Mouse (Mus musculus) spleen, postnatal 14 days (tissue): Measurements from ENCODE around the gene Crk.

Source experiments
- DNase-seq, 2 experiments: peaks; one replicate each; pipeline ENCODE4 v3.0.0; 2021 to 2022; ENCODE audit warnings: low spot score in 2 of 2

The Crk gene

DNA sequence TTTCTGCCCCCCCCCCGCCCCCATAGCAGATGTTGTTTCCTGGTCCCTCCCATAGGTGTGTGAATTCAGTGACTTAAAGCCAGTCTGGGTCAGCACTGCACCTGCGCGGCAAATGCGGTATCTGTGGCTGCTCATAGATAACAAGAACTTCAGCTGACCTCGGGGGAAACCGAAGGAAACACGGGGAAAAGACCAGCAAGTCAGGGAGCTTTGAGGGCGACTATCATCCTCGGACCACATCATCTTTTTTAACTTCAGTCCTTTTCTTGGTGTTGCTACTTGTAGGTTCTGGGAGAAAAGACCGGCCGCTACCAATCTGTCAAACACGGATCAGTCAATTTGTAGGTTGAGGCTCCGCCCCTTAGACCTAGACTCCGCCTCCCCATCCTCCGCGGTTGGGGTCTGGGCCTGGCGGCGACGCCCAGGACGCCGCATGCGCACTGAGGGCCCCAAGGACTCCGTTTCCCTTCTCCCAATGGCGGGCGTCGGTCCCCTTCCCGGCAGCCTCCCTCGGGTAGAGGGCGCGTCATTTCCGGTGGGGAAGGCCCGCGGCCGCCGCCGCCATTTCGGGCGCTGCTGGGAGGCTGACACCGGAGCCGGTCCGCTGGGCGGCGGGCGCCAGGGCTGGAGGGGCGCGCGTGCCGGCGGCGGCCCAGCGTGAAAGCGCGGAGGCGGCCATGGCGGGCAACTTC lies at the start of gene Crk:
TSS of gene Crk (plus strand) at position 513 of the 692 bp plus-strand sequence.
- peak; percentile 99 for DNase-seq

DNA sequence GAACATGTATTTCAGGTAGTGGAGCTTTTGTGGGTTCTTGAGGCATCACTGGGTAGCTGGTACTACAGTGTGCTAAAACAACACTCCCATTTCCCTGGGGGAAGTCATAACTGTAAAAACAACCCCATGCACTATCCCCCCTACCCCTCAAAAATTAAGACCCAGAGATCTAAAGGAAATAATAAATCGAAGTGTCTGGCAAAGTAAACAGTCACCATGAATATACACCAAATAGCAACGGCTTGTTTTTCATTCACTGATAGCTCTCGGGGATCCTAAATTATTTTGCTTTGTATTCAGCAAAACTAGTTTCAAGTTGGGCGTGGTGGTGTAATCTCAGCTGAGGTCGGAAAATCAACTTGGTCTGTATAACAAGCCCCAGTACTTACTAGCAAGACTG lies 49.0 kb upstream of the Crk start:
- no peak for DNase-seq

DNA sequence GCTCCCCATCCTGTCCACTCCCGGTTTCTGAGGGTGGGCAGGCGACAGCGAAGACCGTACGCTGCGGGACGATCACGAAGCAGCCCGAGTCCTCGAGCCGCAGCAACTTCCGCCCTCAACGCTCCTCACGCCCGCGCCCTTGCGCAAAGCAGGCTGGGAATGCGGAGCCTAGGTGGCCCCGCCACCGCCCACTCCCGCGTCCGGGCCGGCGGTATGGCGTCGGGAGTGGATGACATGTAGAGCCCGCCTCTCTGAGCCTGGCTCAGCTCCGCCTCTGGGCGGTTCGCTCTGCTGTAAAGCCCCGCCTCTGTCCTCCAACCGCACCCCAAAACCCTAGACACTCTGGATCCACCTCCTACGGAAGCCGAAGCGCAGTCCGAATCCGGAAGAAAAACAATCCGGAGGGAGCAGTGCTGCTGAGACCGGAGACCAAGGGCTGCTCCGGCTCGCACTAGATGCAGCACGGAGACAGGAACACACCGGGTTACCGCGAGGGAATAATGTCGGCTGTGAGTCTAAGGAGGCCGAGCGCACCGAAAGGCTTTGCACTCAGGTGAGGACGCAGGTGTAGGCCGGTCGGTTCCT lies 48.3 kb upstream of the Crk start, which contains the start of gene Inpp5k:
TSS of gene Inpp5k (plus strand) at position 344 of the 585 bp plus-strand sequence.
- DNase-seq: peak; percentile 91 to 92

DNA sequence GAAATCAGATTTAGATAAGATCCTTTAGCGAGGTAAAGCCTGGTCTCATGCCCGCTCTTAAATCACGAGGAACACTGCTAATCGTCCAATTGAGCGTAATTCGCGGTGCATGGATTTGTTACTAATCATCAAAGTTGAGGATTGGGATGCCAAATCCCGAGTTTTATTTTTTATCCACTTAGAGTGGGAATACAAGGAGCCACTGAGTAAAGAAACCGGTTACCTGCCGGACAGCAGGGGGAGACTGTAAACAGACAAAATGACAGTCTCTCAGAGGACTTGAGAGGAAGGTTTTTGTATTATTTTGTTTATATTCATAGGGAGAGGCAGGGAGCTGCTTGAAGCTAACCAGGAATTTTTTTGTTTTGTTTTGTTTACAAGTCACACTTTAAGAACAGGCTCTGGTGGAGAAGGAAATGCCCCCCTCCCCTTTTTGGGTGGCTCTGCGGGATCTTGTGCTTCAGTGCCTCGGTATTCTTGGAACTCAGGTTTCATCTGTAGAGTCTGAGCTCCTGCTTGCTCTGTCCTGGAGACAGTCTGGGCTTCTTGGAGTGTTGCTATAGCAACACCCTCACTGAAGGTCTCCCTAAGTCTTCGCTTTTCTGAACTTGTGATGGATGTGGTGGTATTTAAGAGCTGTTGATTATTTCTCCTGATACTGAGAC lies 47.4 kb upstream of the Crk start:
- DNase-seq: no peak

DNA sequence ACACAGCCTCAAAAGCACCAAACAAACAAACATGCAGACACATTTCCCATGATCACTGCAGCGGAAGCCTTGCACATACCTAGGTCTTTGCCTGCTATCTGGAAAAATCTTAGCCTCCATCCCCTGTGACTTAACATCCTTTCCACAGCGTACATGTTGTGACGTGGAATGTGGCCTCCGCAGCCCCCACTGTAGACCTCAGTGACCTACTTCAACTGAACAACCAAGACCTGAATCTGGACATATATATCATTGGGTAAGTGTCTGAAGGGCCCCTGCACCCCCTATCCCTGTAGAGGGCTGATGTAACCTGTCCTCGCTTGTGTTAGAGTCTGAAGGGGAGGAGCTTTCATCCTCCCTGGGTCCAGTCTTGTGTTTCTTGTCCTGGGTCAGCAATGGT lies 46.1 kb upstream of the Crk start:
- DNase-seq: no peak

DNA sequence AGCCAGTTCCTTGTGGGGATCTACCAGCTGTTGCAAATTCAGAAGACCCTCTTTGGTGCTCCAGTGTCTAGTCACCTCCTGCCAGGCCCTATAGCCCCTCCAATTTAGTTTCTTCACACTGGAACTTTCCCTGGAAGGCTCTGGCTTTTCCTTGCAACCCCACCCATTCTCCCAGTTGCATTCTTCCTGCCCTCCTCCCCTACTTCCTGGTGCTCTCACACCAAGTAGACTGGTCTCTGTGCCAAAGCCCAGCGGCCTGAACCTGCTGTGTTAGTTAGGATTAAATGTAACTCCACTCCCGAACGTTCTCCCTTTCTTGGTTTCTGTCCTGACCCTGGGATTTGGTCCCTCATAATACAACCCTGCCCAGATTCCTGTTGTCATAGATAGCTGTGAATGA lies 44.3 kb upstream of the Crk start:
- no peak for DNase-seq

DNA sequence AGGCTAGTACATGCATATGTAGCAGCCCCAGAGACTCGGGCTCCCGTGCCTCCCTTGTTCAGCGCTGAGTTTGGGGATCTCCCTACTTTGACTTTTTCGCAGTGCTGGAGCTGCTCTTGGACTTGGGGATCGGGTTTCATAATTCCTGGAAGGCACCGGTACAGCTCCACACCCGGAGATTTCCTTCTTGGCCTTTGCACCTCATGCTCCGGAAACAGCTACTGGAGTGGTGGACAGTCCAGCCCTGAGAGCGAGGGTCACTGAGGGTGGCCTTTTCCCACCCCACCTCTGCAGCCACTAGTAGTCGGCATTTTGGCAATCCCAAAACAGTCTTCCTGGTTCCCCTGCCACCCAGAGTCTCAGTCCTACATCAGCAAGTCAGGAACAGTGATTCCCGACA lies 43.7 kb upstream of the Crk start:
- no peak for DNase-seq

DNA sequence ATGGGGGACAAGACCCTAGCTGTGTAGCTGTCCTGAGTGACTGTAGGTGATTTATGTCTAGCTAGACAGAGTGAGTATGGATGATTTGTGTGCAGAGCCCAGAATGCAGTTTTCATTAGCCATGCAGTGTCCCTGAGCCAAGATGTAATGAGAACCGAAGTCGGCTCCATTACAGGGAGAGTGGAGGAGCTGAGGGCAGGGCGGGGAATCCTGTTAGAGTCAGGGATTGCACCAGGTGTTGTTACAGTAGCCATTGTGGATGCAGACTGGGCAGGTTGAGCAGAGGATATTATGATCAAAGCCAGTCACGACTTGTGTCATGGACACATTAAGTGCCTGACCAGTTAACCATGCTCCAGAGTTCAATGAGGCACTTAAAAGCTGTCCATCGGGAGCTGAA lies 35.7 kb upstream of the Crk start:
- no peak for DNase-seq

DNA sequence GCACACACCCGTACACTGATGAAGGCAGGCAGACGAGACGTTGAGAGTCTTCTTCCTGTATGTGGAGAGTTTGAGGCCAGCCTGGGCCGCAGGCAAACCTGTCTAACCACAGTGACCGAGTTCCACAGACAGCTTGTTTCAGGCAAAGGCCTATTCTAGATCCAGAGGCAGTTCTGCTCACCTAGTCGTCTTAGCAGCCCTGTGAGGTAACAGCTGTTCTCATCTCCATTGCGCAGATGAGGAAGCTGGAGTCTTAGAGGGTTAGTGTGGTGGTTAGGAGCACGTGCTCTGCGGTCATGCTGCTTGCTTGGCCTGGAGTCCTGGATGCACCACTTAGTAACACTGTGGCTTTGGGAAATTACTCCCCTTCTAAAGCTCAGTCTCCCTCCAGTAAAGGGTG lies 34.4 kb upstream of the Crk start:
- DNase-seq: no peak

DNA sequence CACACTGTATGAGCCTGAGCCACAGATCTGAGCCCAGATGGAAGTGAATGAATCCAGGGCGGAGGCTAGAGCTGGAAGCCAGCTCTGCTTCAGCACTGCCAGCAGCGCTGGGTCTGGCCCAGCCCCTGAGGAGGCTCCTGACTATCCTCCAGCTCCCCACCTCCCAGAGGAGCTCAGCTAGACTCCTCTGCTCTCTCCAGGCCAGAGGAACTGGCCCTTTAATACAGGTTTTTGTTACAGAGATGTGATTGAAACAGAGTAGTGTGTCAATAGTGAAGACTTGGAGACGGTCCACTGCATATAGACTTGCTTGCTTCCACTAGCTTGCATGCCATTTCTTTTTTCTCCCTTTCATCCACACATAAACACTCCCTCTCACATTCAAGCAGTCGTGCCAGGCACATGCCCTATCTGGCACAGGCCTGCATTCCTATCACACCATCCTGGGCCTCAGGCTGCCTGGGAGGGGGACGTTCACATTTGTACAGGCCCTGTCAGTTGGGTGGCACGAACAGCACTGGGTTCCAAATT lies 31.3 kb upstream of the Crk start:
- no peak for DNase-seq

DNA sequence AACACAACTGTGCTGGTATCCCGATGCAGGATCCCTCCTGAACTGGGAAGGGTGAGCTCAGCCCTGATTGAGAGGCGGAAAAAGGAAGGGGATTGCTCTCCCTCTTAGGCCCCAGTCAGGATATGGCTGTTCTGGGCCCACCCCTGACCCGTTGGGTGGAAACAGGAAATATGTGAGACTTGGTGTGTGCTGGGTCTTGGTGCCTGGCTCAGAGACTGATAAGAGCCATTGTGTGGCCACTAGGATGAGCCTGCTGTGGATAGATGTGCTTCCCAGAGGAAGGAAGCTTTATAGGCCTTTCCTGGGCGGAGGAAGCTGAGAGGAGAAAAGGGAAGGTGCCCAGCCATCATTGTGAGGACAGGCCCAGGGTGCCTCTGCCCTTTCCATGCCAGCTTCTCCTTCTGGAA lies 29.9 kb upstream of the Crk start:
- DNase-seq: no peak

DNA sequence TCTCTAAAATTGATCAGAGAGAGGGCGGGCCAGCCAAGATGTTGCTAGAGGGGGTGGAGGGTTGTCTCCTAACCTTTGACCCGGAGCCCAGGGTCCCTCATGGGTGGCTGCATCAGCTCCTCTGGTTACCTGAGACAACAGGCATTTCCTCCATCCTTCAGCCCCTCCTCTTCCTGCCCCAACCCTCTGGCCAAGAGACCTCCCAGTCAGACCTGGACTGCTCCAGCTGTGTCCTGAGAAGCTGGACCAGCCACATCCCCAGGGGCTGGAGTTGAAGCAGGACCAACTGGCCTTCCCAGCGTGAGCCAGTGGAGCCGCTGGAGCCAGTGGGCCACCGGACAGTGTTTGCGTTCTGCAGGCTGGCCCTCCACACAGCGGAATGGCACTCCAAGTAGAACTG lies 28.7 kb upstream of the Crk start, which contains the start of gene Myo1c:
TSS of gene Myo1c (plus strand) at position 194 of the 400 bp plus-strand sequence.
- no peak for DNase-seq

DNA sequence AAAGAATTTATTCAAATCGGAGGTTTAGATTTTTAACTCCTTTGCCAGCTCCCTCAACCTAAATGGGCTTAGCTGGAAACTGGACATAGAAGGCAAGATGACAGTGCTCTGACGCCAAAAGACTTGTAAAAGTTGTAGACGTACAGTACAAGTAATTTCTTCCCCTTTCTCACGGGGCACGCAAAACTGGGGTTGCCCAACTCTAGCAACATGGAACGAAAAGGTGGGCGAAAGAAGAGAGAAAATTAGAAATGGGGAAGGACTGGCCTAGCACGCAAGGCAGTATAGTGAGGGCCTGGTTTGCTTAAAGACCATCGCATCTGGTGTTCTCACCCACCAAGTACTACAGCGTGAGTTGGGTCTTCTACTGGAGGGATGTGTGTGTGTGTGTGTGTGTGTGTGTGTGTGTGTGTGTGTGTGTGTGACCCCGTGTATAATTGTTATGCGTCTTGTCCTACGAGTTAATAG lies 28.1 kb upstream of the Crk start:
- DNase-seq: no peak

DNA sequence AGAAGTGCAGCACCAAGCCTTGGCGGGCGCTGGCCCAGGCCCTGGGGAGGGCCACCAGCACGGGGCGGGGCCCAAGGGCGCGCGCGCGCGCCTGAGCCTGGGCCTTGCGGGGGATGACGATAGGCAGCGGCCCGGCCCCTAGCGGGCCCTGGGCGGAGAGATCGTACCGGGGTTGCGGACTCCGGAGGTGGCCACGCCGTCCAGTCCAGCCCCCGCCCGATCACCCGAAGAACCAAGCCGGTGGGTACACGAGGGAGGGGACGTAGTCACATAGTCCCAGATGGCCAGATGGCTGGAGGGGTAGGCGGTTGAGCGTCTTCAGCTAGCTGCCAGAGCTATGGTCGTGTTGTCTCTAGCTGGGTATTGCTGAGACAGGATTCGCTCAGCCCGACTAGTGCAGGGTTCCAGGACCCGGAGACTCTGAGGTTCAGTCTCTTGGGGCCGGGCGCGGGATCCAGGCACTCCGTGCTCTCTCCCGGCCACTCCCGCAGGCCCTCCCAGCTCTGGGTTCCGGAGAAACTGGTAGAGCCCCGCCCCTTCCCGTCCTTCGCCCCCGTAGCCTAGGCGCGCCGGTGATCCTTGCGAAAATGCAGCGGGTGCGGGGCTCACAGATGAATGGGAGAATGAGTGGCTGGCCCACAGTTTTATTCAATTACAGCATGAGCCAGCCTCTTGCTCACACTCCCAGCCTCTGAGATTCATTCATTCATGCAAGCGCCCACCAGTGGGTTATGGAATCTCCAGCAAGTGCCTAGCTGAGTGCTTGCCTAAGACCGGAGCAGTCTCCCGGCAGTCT lies 27.4 kb upstream of the Crk start:
- DNase-seq: peak; percentile 75 to 84

DNA sequence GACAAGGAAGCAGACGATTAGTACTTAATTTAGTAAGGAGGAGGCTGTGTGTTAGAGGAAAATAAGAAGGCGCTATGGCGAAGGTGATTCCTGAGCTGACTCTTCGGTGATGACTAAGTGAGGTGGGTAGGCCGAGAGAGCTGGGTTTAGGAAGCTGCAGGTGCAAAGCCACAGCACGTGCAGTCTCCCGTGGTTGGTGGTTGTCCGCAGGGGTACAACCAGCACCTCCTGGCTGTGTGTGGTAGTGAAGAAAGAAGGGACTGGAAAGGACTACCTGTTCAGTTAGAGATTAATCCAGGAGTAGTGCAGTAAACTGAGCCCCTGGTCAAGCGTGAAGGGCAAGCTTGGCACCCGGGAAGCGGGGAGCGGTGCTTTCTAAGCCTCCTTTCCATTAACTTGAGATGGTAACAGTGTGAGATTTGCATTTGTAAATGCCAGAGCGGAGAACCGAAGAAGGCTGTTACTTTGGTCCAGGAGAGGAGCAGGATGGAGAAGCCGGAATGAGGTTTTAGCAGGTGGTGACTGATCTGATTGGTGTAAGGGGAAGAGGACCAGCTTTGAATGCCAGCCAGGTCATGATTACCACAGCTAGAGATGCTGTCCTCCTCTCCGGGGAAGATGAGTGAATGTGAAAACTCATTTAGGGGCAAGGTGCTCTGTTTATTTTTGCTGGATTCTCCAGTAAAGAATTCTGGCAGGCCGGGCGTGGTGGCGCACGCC lies 26.7 kb upstream of the Crk start:
- peak in 1 of 2 experiments; percentile 53 for DNase-seq

DNA sequence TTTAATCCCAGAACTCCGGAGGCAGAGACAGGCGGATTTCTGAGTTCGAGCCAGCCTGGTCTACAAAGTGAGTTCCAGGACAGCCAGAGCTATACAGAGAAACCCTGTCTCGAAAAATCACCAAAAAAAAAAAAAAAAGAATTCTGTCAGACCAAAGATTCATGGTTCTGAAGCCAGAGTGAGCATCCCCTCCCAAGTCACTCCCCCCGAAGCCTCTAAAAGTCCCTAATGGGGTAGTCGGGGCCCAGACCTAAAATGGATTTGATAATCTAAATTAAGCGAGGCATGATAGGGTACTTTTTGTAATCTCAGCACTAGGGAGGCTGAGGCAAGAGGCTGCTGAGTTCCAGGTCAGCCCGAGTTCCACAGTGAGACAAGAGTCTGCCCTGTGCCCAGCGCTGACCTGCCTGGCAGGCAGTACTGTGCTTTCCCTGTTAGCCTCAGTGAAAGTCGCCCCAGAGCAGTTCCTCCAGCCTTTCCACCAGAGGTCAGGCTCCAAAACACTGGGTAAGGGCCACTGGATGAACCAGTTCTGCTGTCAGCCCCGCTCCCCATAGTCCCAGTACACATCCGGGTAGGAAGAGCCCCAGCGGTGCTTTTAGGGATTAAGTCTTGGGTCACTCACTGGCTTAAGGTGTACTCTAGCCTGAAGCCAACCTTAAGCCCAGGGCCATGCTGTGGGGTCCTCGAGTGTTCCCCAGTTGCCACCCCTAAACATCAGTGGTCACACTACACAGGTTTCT lies 25.9 kb upstream of the Crk start:
- DNase-seq: peak in 1 of 2 experiments; percentile 26

DNA sequence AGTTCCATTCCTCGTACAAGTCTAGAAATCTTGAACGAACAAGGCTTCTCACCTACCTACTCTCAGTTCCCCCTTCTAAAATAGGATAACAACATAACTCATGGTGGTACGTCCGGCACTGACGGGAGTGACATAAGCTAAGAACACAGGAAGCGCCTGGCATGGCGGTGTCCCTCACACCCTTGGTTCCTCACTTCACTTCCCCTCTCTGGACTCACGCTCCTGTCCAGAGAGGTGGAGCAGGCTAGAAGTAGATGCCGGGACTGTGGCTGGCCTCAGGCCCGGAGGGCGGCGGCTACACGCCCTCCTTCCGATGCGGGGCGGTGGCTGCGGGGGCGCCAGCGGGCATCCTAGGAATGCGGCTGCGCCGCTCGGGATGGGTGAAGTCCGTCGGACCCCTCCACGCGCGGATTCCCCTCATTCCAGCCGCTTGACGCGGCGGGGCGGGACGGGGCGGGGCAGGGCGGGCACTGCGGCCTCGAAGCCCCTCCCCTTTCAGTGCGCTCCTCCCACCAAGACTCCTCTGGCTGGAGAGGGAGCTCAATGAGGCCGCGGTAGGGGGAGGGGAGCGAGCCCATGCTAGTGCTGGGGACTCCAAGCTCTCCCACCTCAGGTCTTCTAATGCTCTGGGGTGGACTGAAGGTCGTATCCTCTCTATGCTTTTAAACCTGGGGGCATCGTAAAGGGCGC lies 25.1 kb upstream of the Crk start:
- DNase-seq: peak; percentile 68 to 80

DNA sequence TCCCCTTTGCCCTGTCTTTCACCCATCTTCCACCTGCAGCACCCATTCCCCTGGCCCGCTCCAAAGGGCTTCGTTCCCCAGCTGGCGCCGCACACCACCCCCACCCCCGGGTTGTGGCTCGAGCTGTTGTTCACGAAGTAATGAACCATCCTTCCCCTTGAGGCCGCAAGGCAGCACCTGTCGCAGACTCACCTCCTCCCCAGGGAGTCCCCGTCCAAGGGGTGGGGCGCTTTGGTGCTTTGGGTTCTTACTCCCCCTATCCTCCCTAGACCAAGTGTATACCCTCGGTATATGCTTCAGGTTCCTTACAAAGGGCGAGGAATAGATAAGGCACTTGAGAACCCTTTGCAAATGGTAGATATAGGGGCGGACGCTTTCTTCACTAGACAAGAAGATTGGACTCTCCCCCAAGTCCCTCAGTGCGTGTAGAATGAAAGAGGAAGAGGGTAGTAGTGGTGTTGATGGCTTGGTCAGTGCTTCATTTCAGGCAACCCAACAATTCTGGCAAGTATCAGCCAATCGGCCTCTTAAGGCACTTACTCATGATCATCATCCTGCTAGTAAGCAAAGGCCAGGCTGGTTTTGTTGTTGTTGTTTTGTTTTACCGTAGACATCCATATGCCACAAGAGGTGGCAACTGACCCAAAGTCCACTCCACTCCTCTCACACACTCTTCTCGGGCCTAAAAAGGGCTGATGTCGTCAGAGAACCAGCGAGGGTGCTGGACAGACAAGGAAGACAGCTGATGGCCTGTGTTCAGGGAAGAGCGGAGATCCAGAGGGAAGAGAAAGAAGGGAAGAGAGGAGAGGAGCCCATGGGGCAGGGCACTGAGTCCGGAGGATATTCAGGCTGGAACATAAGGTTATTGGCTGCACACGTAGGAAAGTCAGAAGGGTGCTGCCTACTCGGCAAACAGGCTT lies 24.3 kb upstream of the Crk start:
- peak; percentile 64 to 81 for DNase-seq
